In the genomic region with DNA sequence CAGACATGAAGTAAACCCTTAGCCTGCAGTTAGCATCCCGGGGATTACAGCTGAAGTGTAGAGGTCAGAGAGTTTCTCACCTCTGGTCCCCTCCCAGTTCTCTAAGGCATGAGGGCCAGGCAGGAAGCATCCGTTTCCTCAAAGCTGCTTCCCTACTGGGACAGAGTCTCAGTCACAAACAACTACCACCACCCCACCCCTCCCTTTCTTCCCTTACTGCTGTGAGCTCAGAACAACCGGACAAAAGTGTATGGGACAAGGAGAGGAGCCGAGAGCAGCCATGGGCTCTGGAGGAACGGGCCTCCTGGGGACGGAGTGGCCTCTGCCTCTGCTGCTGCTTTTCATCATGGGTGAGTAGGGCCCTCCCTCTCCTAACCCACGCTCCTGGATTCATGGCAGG, we compare ENCODE assay signal across 9 mouse cellular contexts. TPM values are rescaled to one million over a fixed set of nuclear protein-coding genes. Genes with fewer than 3 reads are reported as not detected.
DNase-seq lines count a peak whose midpoint lies in the region; ATAC-seq and TF ChIP-seq lines count a peak whose summit lies in the region.
"Had no signal": no experiment of that assay in that cellular context is flagged by ENCODE, and none has a peak within 500 bp of the region (broad histone marks: within the 10 kb centered on the region; RNA-seq: fewer than 3 reads in every experiment).

Gene Robo4 (plus strand): TSS at position 96 of the 400 bp plus-strand sequence.

- DNase-seq in ES-E14 (ENCODE audit: low read depth, low spot score), result no peak
- DNase-seq in brain, embryonic 14.5 days (ENCODE audit: low read depth), result peak; percentile 9
- DNase-seq in heart, postnatal 25 days (ENCODE audit: low spot score), result peak; percentile 42
- DNase-seq in limb, embryonic 14.5 days (ENCODE audit: low spot score), result no peak
- DNase-seq in testis, postnatal 14 days (ENCODE audit: low spot score), result no peak
- no peak for DNase-seq in right cerebral cortex, postnatal 14 days
- no peak for DNase-seq in cerebellum, adult 8-10 months

- no peak for ATAC-seq in limb, embryonic 14.5 days (ENCODE audit: low FRiP score, low read depth)
- no peak for ATAC-seq in forebrain, embryonic 16.5 days

- TF ChIP-seq POLR2A in brain, embryonic 14.5 days (IDR thresholded peaks at IDR 0.05; ENCODE audit: borderline replicate concordance, extremely low read depth, insufficient read depth, insufficient read length, poor library complexity, severe bottlenecking), result no peak
- TF ChIP-seq POLR2A in limb, embryonic 14.5 days (IDR thresholded peaks at IDR 0.05; ENCODE audit: borderline replicate concordance, extremely low read depth, insufficient read depth, insufficient read length), result no peak

- H3K4me2 ChIP-seq in limb, embryonic 14.5 days (replicated peaks; ENCODE audit: low read depth, low read length, severe bottlenecking), result no peak within 1 kb of the TSS
- no peak within 1 kb of the TSS for H3K4me2 ChIP-seq in forebrain, embryonic 16.5 days (ENCODE audit: low read length)
- H3K4me2 ChIP-seq: neural tube, embryonic 12.5 days had no signal

- H3K4me3 ChIP-seq in ES-E14 (ENCODE audit: insufficient read depth in 1 of 2, low read depth in 1 of 2, low read length in 2 of 2, poor library complexity in 1 of 2, severe bottlenecking in 1 of 2), result no peak within 1 kb of the TSS; a peak in 1 of 4 replicates
- H3K4me3 ChIP-seq in limb, embryonic 14.5 days (replicated peaks; ENCODE audit: low read length), result peak within 1 kb of the TSS; percentile 13; the same call in 1 of the 2 replicates
- no peak within 1 kb of the TSS for H3K4me3 ChIP-seq in forebrain, embryonic 16.5 days (replicated peaks; ENCODE audit: low read length)
- H3K4me3 ChIP-seq: neural tube, embryonic 12.5 days had no signal

- intact Hi-C loops in heart, postnatal 25 days (cut with DNase I), result loop anchor here (5.0 kb wide), 1 partner anchor 35 kb away; the partner anchor contains the start of gene Hepacam

- WGBS in limb, embryonic 14.5 days, result 18% methylated on average over 7 of the region's 7 CpGs
- 20% methylated on average over 7 of the region's 7 CpGs for WGBS in forebrain, embryonic 16.5 days

- TF ChIP-seq CTCF in brain, embryonic 14.5 days (IDR thresholded peaks at IDR 0.05; ENCODE audit: borderline replicate concordance, extremely low read depth, insufficient read depth, insufficient read length), result no peak

- H3K4me1 ChIP-seq in ES-E14 (ENCODE audit: control insufficient read depth in 2 of 2, insufficient read depth in 2 of 2, low read length in 2 of 2, poor library complexity in 1 of 2), result peaks cover 0 to 8% of the 10 kb centered on the region in 2 experiments; a peak in 2 of 4 replicates
- H3K4me1 ChIP-seq in limb, embryonic 14.5 days (ENCODE audit: control insufficient read depth, insufficient read depth, low read length), result no peaks in the 10 kb centered on the region
- H3K4me1 ChIP-seq in forebrain, embryonic 16.5 days (replicated peaks; ENCODE audit: control insufficient read depth, insufficient read depth, low read length), result no peaks in the 10 kb centered on the region
- H3K4me1 ChIP-seq: neural tube, embryonic 12.5 days had no signal

- peak within 1 kb of the TSS; percentile 15; the same call in 1 of the 2 replicates for H3K27ac ChIP-seq in ES-E14 (ENCODE audit: insufficient read depth, low read depth, low read length, poor library complexity, severe bottlenecking)
- no peak within 1 kb of the TSS for H3K27ac ChIP-seq in limb, embryonic 14.5 days (replicated peaks; ENCODE audit: low read depth, low read length)
- no peak within 1 kb of the TSS for H3K27ac ChIP-seq in forebrain, embryonic 16.5 days (ENCODE audit: low read length)
- H3K27ac ChIP-seq: neural tube, embryonic 12.5 days had no signal

- H3K9me3 ChIP-seq in ES-E14 (ENCODE audit: control insufficient read depth, insufficient read depth, low read depth, low read length), result no peaks in the 10 kb centered on the region
- H3K9me3 ChIP-seq in limb, embryonic 14.5 days (ENCODE audit: control insufficient read depth, low read length), result no peaks in the 10 kb centered on the region
- H3K9me3 ChIP-seq in forebrain, embryonic 16.5 days (ENCODE audit: control insufficient read depth, low read length), result no peaks in the 10 kb centered on the region
- H3K9me3 ChIP-seq: neural tube, embryonic 12.5 days had no signal

- H3K9ac ChIP-seq in ES-E14 (ENCODE audit: insufficient read depth, low read depth, low read length, poor library complexity, severe bottlenecking), result no peak within 1 kb of the TSS
- no peak within 1 kb of the TSS for H3K9ac ChIP-seq in limb, embryonic 14.5 days (ENCODE audit: low read depth, low read length, severe bottlenecking)
- no peak within 1 kb of the TSS for H3K9ac ChIP-seq in forebrain, embryonic 16.5 days (replicated peaks; ENCODE audit: low read depth, low read length)
- H3K9ac ChIP-seq: neural tube, embryonic 12.5 days had no signal

- H3K27me3 ChIP-seq in limb, embryonic 14.5 days (ENCODE audit: control insufficient read depth, insufficient read depth, low read length), result no peaks in the 10 kb centered on the region
- no peaks in the 10 kb centered on the region for H3K27me3 ChIP-seq in forebrain, embryonic 16.5 days (replicated peaks; ENCODE audit: control insufficient read depth, insufficient read depth, low read length)

- H3K36me3 ChIP-seq in ES-E14 (ENCODE audit: control insufficient read depth, insufficient read depth, low read length, poor library complexity, severe bottlenecking), result no peaks in the 10 kb centered on the region
- H3K36me3 ChIP-seq in limb, embryonic 14.5 days (ENCODE audit: control insufficient read depth, insufficient read depth, low read length), result no peaks in the 10 kb centered on the region
- H3K36me3 ChIP-seq in forebrain, embryonic 16.5 days (ENCODE audit: control insufficient read depth, insufficient read depth), result no peaks in the 10 kb centered on the region
- H3K36me3 ChIP-seq: neural tube, embryonic 12.5 days had no signal

- in situ Hi-C loops in ES-E14 (cut with MboI; ENCODE audit: low sequenced_read_pairs in 2 of 2, unreplicated experiment in 2 of 2), result loop anchor here (25.0 kb wide), 3 partner anchors 210 to 535 kb away; partner anchors contain the start of genes Olfr878 (in 1 of the 2) and Spa17 (in 1 of the 2)

TF ChIP-seq in ES-E14, 5 proteins besides CTCF, POLR2A, EP300 and RAD21:
- TF ChIP-seq MAFK (IDR thresholded peaks at IDR 0.05; ENCODE audit: insufficient read depth, low read depth, low read length) (no peak), ZC3H11A (IDR thresholded peaks at IDR 0.05; ENCODE audit: borderline replicate concordance, low read depth, low read length) (no peak), HCFC1 (IDR thresholded peaks at IDR 0.05; ENCODE audit: borderline replicate concordance, insufficient read depth, low read length) (no peak), ZNF384 (IDR thresholded peaks at IDR 0.05; ENCODE audit: low read depth, low read length) (no peak), CHD2 (IDR thresholded peaks at IDR 0.05; ENCODE audit: low read depth, low read length) (no peak)

RNA-seq across cellular contexts. Expression of gene Robo4, which starts in this region (rescaled TPM):
- 10.8 and 11.2 TPM in 2 replicates for total RNA-seq in ES-E14 (2012; rRNA removed)
- polyA plus RNA-seq in brain, embryonic 14.5 days (2012; rRNA removed), result 4.8 and 7.2 TPM in 2 replicates
- 10 to 100 TPM; 29.7 to 30.1 TPM for total RNA-seq in heart, postnatal 25 days (2021)
- 13.2 and 17.6 TPM in 2 replicates for polyA plus RNA-seq in limb, embryonic 14.5 days (2012; rRNA removed)
- polyA plus RNA-seq in limb, embryonic 14.5 days (2014; fragmentation: Nextera tagmentation; extraction: Ambion mirVana), result 12.4 and 13.8 TPM in 2 replicates
- polyA plus RNA-seq in forebrain, embryonic 16.5 days (2015; fragmentation: Nextera tagmentation; extraction: Ambion mirVana), result 4.5 and 4.6 TPM in 2 replicates

Comparison
In these comparisons a context has a peak if more than half of its experiments do, and no peak if none do; other contexts are left out.
1. DNase-seq: peak in brain, embryonic 14.5 days (single experiment) and heart, postnatal 25 days (single experiment); none in ES-E14 (single experiment), limb, embryonic 14.5 days (single experiment), testis, postnatal 14 days (single experiment), right cerebral cortex, postnatal 14 days (single experiment) and cerebellum, adult 8-10 months (single experiment).